Comparison of ENCODE assay signal across 16 mouse cellular contexts in genomic region chr13:104894771-104895170, GRCm38 (mm10). TPM values are rescaled to one million over a fixed set of nuclear protein-coding genes. Genes with fewer than 3 reads are reported as not detected.
"Had no signal": no experiment of that assay in that cellular context is flagged by ENCODE, and none has a peak within 500 bp of the region (broad histone marks: within the 10 kb centered on the region; RNA-seq: fewer than 3 reads in every experiment).

No protein-coding gene starts in this region.

- DNase-seq: gastrocnemius, adult 2 months; gastrocnemius, postnatal 10 days; gastrocnemius, postnatal 25 days; heart, postnatal 10 days; heart, postnatal 4 days; kidney, adult 18-20 months; kidney, adult 8-10 months; kidney, postnatal 10 days; kidney, postnatal 25 days; kidney, postnatal 4 days; liver; liver, embryonic 13.5 days had no signal

RNA-seq across cellular contexts. Expression of gene Shisal2b, which starts 31.1 kb away (rescaled TPM):
- total RNA-seq: gastrocnemius, postnatal 10 days; gastrocnemius, postnatal 4 days; granulocyte monocyte progenitor cell, adult 5-6 weeks; heart, adult 8-10 months; heart, postnatal 25 days had no signal
